Mouse (Mus musculus) midbrain, postnatal 0 days (tissue): ENCODE measurements around the gene Ddx6. TPM values are rescaled to one million over a fixed set of nuclear protein-coding genes. Genes with fewer than 3 reads are reported as not detected.

Source experiments
- ATAC-seq: fragments of 200-750 bp; cut with Nextera tagmentation; 2 replicates; pipeline ENCODE4 v1.8.0; 2017; ENCODE audit warnings: moderate number of reproducible peaks, mild to moderate bottlenecking, moderate TSS enrichment, moderate library complexity; ENCODE audit not compliant: low FRiP score
- DNase-seq: peaks from one replicate; pipeline ENCODE4 v3.0.0-alpha.2; 2015; ENCODE audit warnings: low spot score
- H3K27ac ChIP-seq: fragments of 300-500 bp; sonication (generic); 2 replicates; pipeline ENCODE4 v1.5.1; 2014; ENCODE audit warnings: low read depth, mild to moderate bottlenecking, low read length, mixed read lengths
- H3K27me3 ChIP-seq: fragments of 300-500 bp; sonication (generic); 2 replicates; pipeline ENCODE4 v1.6.1; 2014; ENCODE audit warnings: low read length, control low read depth, mixed read lengths; ENCODE audit not compliant: insufficient read depth
- H3K36me3 ChIP-seq: fragments of 300-500 bp; sonication (generic); 2 replicates; pipeline ENCODE4 v1.6.1; 2014; ENCODE audit warnings: low read length, control low read depth, mixed read lengths; ENCODE audit not compliant: insufficient read depth
- H3K4me1 ChIP-seq: fragments of 300-500 bp; sonication (generic); 2 replicates; pipeline ENCODE4 v1.6.1; 2014; ENCODE audit warnings: mild to moderate bottlenecking, control low read depth, antibody characterized with exemption, low read length, mixed read lengths; ENCODE audit not compliant: insufficient read depth
- H3K4me2 ChIP-seq: fragments of 300-500 bp; sonication (generic); 2 replicates; pipeline ENCODE4 v1.6.1; 2014; ENCODE audit warnings: low read depth, mild to moderate bottlenecking, low read length, mixed read lengths; ENCODE audit not compliant: poor library complexity, severe bottlenecking
- H3K4me3 ChIP-seq: fragments of 300-500 bp; sonication (generic); 2 replicates; pipeline ENCODE4 v1.5.1; 2014; ENCODE audit warnings: low read depth, mild to moderate bottlenecking, low read length, moderate library complexity
- H3K9ac ChIP-seq: fragments of 300-500 bp; sonication (generic); replicated peaks from 2 replicates; pipeline ENCODE4 v1.6.1; 2014; ENCODE audit warnings: mild to moderate bottlenecking, low read length, moderate library complexity, mixed read lengths; ENCODE audit not compliant: poor library complexity, severe bottlenecking
- H3K9me3 ChIP-seq: fragments of 300-500 bp; sonication (generic); 2 replicates; pipeline ENCODE4 v1.6.1; 2016; ENCODE audit warnings: low read length, control low read depth
- CTCF ChIP-seq: IDR thresholded peaks from 2 replicates; pipeline ENCODE4 v1.5.1; 2016; ENCODE audit warnings: antibody characterized with exemption, mild to moderate bottlenecking
- WGBS: fragments of 180-500 bp; shearing (Covaris S2); extraction: QIAGEN DNeasy Blood & Tissue Kit; methylation state at CpG from one replicate; pipeline ENCODE4 v1.1.7; 2014; 5-methylcytosine and 5-hydroxymethylcytosine counted together
- polyA plus RNA-seq: library from polyadenylated mRNA; unstranded; fragments of >200 nt; fragmentation: Nextera tagmentation; extraction: Ambion mirVana; gene quantifications from 2 replicates; pipeline ENCODE4 v1.2.1, GENCODE M21; 2015
- total RNA-seq: library from RNA; depleted of rRNA; stranded (reverse); fragments of >200 nt; gene quantifications from 2 replicates; pipeline ENCODE4 v1.2.3, GENCODE M21; 2014

Ddx6 gene
- total and polyA plus RNA-seq, 2 experiments from 2014 or later: 19.9 to 68.6 TPM

DNA sequence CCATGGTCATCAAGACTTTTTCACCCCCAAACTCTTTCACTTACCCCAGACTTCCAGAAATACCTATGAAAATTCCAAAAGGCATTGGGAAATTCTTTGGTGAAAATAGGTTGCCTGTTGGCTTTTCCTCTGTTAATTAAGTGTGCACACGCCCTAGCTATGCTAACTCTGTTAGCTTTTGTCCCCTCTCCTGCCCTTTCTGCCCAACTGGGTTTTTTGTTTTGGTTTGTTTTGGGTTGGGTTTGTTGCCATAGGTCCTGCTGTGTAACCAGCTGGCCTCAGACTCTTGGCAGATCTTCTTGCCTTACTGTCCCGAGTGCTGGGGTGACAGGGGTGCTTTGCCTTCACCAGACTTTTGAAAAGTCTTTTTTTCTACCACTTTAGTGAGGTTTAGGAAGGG is 13.7 kb upstream of the Ddx6 start:
- no peaks in the 10 kb centered on the region for H3K9me3 ChIP-seq
- no peaks in the 10 kb centered on the region for H3K4me1 ChIP-seq
- no peaks in the 10 kb centered on the region for H3K36me3 ChIP-seq
- H3K4me2 ChIP-seq: no peak overlapping the region
- DNase-seq: no peak
- 7% methylated on average over 2 of the region's 2 CpGs for WGBS
- H3K9ac ChIP-seq: no peak overlapping the region
- H3K4me3 ChIP-seq: no peak overlapping the region
- no peak for TF ChIP-seq CTCF
- no peak for ATAC-seq
- no peak overlapping the region for H3K27ac ChIP-seq
- no peaks in the 10 kb centered on the region for H3K27me3 ChIP-seq

DNA sequence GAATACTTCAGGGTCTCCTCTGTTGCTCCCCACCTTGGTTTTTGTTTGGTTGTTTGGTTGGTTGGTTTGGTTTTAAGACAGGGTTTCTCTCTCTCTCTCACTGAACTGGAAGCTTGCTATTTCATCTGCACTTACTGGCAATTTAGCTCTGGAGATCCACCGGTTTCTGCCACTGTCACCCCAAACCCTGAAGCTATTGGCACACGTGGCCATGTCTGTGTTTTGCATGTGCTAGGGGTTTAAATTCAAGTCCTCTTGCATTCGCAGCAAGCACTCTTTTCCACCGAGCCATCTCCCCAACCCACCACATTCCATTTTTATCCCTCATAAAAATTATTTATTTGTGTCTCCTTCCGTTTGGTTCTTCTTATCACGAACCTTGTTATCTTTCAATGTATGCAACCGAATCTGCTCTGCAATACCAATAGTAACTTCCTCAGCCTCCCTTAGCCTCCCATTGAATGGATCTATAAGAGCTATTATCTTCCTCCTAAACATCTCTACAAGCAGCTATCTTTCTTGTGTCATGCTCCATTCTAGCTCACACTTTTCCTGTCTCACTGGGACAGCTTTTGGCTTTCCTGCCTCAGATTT is 13.0 kb upstream of the Ddx6 start:
- H3K4me2 ChIP-seq: no peak overlapping the region
- DNase-seq (no peak), ATAC-seq (no peak)
- H3K36me3 ChIP-seq: no peaks in the 10 kb centered on the region
- no peak overlapping the region for H3K9ac ChIP-seq
- H3K9me3 ChIP-seq: no peaks in the 10 kb centered on the region
- 76% methylated on average over 7 of the region's 7 CpGs for WGBS
- no peak overlapping the region for H3K4me3 ChIP-seq
- no peak overlapping the region for H3K27ac ChIP-seq
- H3K27me3 ChIP-seq: no peaks in the 10 kb centered on the region
- no peaks in the 10 kb centered on the region for H3K4me1 ChIP-seq
- TF ChIP-seq CTCF: no peak

DNA sequence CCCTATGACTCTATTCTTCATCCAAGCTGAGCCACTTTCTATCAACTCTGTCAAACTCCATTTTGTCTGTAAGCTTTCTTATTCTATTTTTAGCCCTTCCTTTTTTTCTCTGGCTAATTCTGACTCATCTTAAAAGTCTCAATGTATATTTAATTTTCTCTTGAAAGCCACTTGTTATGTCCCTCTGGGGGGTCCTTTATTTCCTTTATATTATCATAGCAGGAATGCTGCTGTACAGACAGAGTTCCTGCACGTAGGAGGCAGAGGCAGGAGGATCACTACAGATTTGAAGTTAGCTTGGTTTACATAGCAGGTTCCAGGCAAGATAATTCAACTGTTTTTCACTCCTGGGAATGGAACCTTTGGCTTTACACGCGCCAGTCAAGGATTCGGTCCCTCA is 11.5 kb upstream of the Ddx6 start:
- TF ChIP-seq CTCF: no peak
- Histone ChIP-seq H3K4me3 (no peak overlapping the region), H3K27me3 (no peaks in the 10 kb centered on the region)

DNA sequence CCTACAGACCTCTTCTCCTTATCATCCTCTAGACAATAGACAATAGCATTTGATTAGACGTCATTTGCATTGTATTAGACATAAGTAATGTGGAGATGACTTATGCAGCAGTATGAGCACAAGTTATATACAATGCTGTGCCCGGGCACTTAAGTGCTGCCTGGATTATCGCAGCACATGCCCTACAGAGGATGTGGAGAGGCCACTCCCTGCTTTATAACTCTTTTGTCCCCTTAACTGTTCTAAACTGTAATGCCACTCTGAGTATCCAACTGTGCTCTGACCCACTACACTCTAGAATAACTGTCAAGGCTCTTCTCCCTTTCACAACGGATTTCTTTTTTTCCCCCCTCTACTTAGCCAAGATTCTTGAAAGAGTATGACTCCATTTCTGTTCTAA is 10.8 kb upstream of the Ddx6 start:
- H3K9ac ChIP-seq: no peak overlapping the region
- H3K9me3 ChIP-seq: no peaks in the 10 kb centered on the region
- no peaks in the 10 kb centered on the region for H3K27me3 ChIP-seq
- H3K36me3 ChIP-seq: no peaks in the 10 kb centered on the region
- DNase-seq (no peak), ATAC-seq (no peak)
- H3K4me1 ChIP-seq: peaks cover 5% of the 10 kb centered on the region
- no peak overlapping the region for H3K4me3 ChIP-seq
- H3K27ac ChIP-seq: no peak overlapping the region
- no peak overlapping the region for H3K4me2 ChIP-seq
- WGBS: 86% methylated on average over 4 of the region's 4 CpGs
- no peak for TF ChIP-seq CTCF

More for the DNA sequence above, 11.5 kb upstream of the Ddx6 start:
- H3K9ac ChIP-seq: no peak overlapping the region
- H3K9me3 ChIP-seq: no peaks in the 10 kb centered on the region
- no peak for ATAC-seq
- no peaks in the 10 kb centered on the region for H3K4me1 ChIP-seq
- 89% methylated on average over 4 of the region's 4 CpGs for WGBS
- H3K27ac ChIP-seq: no peak overlapping the region
- H3K4me2 ChIP-seq: no peak overlapping the region
- DNase-seq: no peak
- H3K36me3 ChIP-seq: no peaks in the 10 kb centered on the region

DNA sequence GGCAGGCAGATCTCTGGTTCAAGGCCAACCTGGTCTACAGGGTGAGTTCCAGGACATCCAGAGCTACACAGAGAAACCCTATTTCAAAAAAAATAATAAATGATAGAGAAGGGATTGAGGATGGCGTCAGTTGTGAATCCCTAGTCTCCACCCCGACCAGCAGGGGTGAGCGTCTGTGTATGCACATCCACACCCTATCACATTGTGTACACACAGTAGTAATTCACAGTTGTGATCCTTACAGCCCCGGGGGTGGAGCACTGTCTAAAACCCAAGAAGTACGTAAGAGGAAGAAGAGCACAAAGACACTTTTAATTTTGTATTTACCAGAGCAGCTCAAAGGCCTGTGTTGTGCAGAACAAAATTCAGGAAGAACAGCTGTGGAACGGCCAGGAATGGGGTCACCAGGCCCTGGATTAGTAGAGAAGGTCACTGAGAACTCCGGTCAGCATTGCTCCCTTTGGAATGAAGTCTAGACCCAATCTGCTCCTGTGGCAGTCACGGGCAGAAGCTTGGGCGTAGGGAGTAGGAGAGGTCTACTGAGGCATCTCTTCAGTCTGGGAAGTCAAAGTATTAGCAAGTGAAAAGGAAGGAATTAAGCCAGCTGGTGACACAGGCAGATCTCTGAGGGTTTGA is 9.7 kb upstream of the Ddx6 start:
- Histone ChIP-seq H3K4me2 (no peak overlapping the region), H3K27me3 (no peaks in the 10 kb centered on the region), H3K27ac (no peak overlapping the region), H3K9me3 (no peaks in the 10 kb centered on the region), H3K9ac (no peak overlapping the region), H3K36me3 (no peaks in the 10 kb centered on the region), H3K4me3 (no peak overlapping the region), H3K4me1 (peaks cover 11% of the 10 kb centered on the region)
- no peak for TF ChIP-seq CTCF
- no peak for ATAC-seq
- 84% methylated on average over 9 of the region's 9 CpGs for WGBS
- DNase-seq: no peak

DNA sequence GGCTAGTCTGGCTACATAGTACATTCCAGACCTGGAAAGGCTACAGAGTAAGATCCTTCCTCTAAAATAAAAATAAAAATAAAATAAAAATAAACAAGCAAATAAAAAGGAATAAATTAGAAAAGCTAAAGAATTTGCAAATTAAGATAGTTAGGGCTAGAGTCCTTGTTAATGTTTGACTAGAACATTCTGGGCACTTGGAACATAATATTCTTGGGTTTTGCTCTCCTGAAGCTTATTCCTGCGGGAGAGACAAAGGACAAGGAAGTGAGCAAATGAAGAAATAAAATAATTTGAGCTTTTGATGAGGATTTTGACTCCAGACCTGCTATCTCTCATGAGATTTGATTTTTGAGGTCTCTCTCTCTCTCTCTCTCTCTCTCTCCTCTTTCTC is 9.2 kb upstream of the Ddx6 start:
- ATAC-seq (no peak), DNase-seq (no peak)
- H3K4me1 ChIP-seq: peaks cover 11% of the 10 kb centered on the region
- H3K36me3 ChIP-seq: no peaks in the 10 kb centered on the region
- H3K27ac ChIP-seq: no peak overlapping the region
- H3K9ac ChIP-seq: no peak overlapping the region
- 91% methylated on average over 1 of the region's 1 CpGs for WGBS
- no peaks in the 10 kb centered on the region for H3K9me3 ChIP-seq
- no peak overlapping the region for H3K4me3 ChIP-seq
- TF ChIP-seq CTCF: no peak
- H3K4me2 ChIP-seq: no peak overlapping the region
- no peaks in the 10 kb centered on the region for H3K27me3 ChIP-seq
